In genomic region chr19:36731310-36731709, GRCm38 (mm10) we compare ENCODE assay signal across 17 mouse cellular contexts. TPM values are rescaled to one million over a fixed set of nuclear protein-coding genes. Genes with fewer than 3 reads are reported as not detected.
DNase-seq lines count a peak whose midpoint lies in the region; ATAC-seq lines count a peak whose summit lies in the region.
"Had no signal": no experiment of that assay in that cellular context is flagged by ENCODE, and none has a peak within 500 bp of the region (broad histone marks: within the 10 kb centered on the region; RNA-seq: fewer than 3 reads in every experiment).

No protein-coding gene starts in this region.

- no peak for ATAC-seq in hindbrain, embryonic 16.5 days
- ATAC-seq in hindbrain, embryonic 13.5 days (ENCODE audit: low FRiP score) = no peak
- no peak for ATAC-seq in neural tube, embryonic 15.5 days (ENCODE audit: low FRiP score)
- no peak for ATAC-seq in heart, embryonic 13.5 days (ENCODE audit: extremely low read depth, insufficient number of reproducible peaks, low FRiP score, low TSS enrichment)

- 86% methylated on average over 11 of the region's 11 CpGs for WGBS in hindbrain, embryonic 16.5 days
- 91% methylated on average over 11 of the region's 11 CpGs for WGBS in hindbrain, embryonic 13.5 days
- 91% methylated on average over 11 of the region's 11 CpGs for WGBS in neural tube, embryonic 15.5 days
- 53% methylated on average over 11 of the region's 11 CpGs for WGBS in heart, embryonic 13.5 days

- intact Hi-C loops in left cerebral cortex, postnatal 25 days (cut with DNase I) = no loop called here

- H3K9ac ChIP-seq in hindbrain, embryonic 16.5 days (ENCODE audit: low read depth, low read length) = no peak overlapping the region
- H3K9ac ChIP-seq in hindbrain, embryonic 13.5 days = no peak overlapping the region
- no peak overlapping the region for H3K9ac ChIP-seq in neural tube, embryonic 15.5 days (replicated peaks)
- H3K9ac ChIP-seq in heart, embryonic 13.5 days = peak overlapping the region; percentile 65
- H3K9ac ChIP-seq: lung, embryonic 14.5 days had no signal

- no peak overlapping the region for H3K4me3 ChIP-seq in hindbrain, embryonic 16.5 days (ENCODE audit: low read length)
- no peak overlapping the region for H3K4me3 ChIP-seq in hindbrain, embryonic 13.5 days
- H3K4me3 ChIP-seq in neural tube, embryonic 15.5 days (replicated peaks) = no peak overlapping the region
- H3K4me3 ChIP-seq in heart, embryonic 13.5 days = peak overlapping the region; percentile 74
- H3K4me3 ChIP-seq: midbrain, embryonic 10.5 days had no signal

- H3K27ac ChIP-seq in hindbrain, embryonic 16.5 days (ENCODE audit: low read depth, low read length) = no peak overlapping the region
- no peak overlapping the region for H3K27ac ChIP-seq in hindbrain, embryonic 13.5 days
- H3K27ac ChIP-seq in neural tube, embryonic 15.5 days (replicated peaks) = no peak overlapping the region
- H3K27ac ChIP-seq in heart, embryonic 13.5 days (replicated peaks) = peak overlapping the region; percentile 97
- H3K27ac ChIP-seq: midbrain, embryonic 10.5 days had no signal

- no peaks in the 10 kb centered on the region for H3K36me3 ChIP-seq in hindbrain, embryonic 16.5 days (ENCODE audit: control insufficient read depth, insufficient read depth, low read length)
- peaks cover 8% of the 10 kb centered on the region; the same call in 1 of the 2 replicates for H3K36me3 ChIP-seq in hindbrain, embryonic 13.5 days
- 0 out of 2 replicates have a peak, but pooled peaks cover 2% of the 10 kb centered on the region for H3K36me3 ChIP-seq in neural tube, embryonic 15.5 days
- H3K36me3 ChIP-seq in heart, embryonic 13.5 days = peaks cover 37% of the 10 kb centered on the region
- H3K36me3 ChIP-seq: G1E had no signal

- 0 out of 2 replicates have a peak overlapping the region, but pooled peaks have one; percentile 17 for H3K4me2 ChIP-seq in hindbrain, embryonic 16.5 days (ENCODE audit: low read length)
- no peak overlapping the region for H3K4me2 ChIP-seq in hindbrain, embryonic 13.5 days
- peak overlapping the region; percentile 3; the same call in 1 of the 2 replicates for H3K4me2 ChIP-seq in neural tube, embryonic 15.5 days
- peak overlapping the region; percentile 72 for H3K4me2 ChIP-seq in heart, embryonic 13.5 days

- no peaks in the 10 kb centered on the region; the same call in 1 of the 2 replicates for H3K4me1 ChIP-seq in hindbrain, embryonic 16.5 days (ENCODE audit: control insufficient read depth, insufficient read depth, low read depth, low read length)
- no peaks in the 10 kb centered on the region for H3K4me1 ChIP-seq in hindbrain, embryonic 13.5 days (replicated peaks)
- H3K4me1 ChIP-seq in neural tube, embryonic 15.5 days = peaks cover 4% of the 10 kb centered on the region; the same call in 1 of the 2 replicates
- peaks cover 37% of the 10 kb centered on the region for H3K4me1 ChIP-seq in heart, embryonic 13.5 days

- DNase-seq in neural tube, embryonic 10.5 days (ENCODE audit: extremely low spot score, low spot score) = no peak
- DNase-seq in urinary bladder, adult 18-20 months (ENCODE audit: low spot score in 2 of 2) = no peak
- DNase-seq in left cerebral cortex, postnatal 25 days (ENCODE audit: low spot score in 2 of 2) = no peak
- DNase-seq in adrenal gland, postnatal 4 days (ENCODE audit: low spot score in 2 of 2) = no peak
- DNase-seq: cerebellum, adult 2 months; kidney, adult 11 months; kidney, postnatal 25 days; layer of hippocampus, postnatal 36 days; lung, embryonic 14.5 days; right cerebral cortex, postnatal 14 days; thymus, adult 2 months had no signal

- H3K27me3 ChIP-seq in hindbrain, embryonic 16.5 days (replicated peaks; ENCODE audit: control insufficient read depth, insufficient read depth, low read length) = no peaks in the 10 kb centered on the region
- H3K27me3 ChIP-seq in hindbrain, embryonic 13.5 days = no peaks in the 10 kb centered on the region
- H3K27me3 ChIP-seq in neural tube, embryonic 15.5 days (replicated peaks) = no peaks in the 10 kb centered on the region
- no peaks in the 10 kb centered on the region for H3K27me3 ChIP-seq in heart, embryonic 13.5 days (replicated peaks)

- H3K9me3 ChIP-seq in hindbrain, embryonic 16.5 days (ENCODE audit: control insufficient read depth, low read length) = no peaks in the 10 kb centered on the region
- H3K9me3 ChIP-seq in hindbrain, embryonic 13.5 days = no peaks in the 10 kb centered on the region
- no peaks in the 10 kb centered on the region for H3K9me3 ChIP-seq in neural tube, embryonic 15.5 days (replicated peaks)
- no peaks in the 10 kb centered on the region for H3K9me3 ChIP-seq in heart, embryonic 13.5 days
- H3K9me3 ChIP-seq: G1E; midbrain, embryonic 10.5 days had no signal

RNA-seq across cellular contexts. Expression of gene Ppp1r3c, which starts 5.1 kb away (rescaled TPM):
- polyA plus RNA-seq in hindbrain, embryonic 16.5 days (2015; fragmentation: Nextera tagmentation; extraction: Ambion mirVana) = 27.2 and 30.6 TPM in 2 replicates
- 16.1 and 17.0 TPM in 2 replicates for polyA plus RNA-seq in hindbrain, embryonic 13.5 days (2015; fragmentation: Nextera tagmentation; extraction: Ambion mirVana)
- polyA plus RNA-seq in neural tube, embryonic 15.5 days (2015; fragmentation: Nextera tagmentation; extraction: Ambion mirVana) = 21.9 and 24.6 TPM in 2 replicates
- polyA plus RNA-seq in heart, embryonic 13.5 days (2015; fragmentation: Nextera tagmentation; extraction: Ambion mirVana) = 49.2 and 64.7 TPM in 2 replicates
- 10 to 100 TPM; 43.3 to 56.0 TPM for total RNA-seq in left cerebral cortex, postnatal 25 days (2021)
- total RNA-seq in adrenal gland, postnatal 4 days (2021) = 10 to 100 TPM; 11.8 to 14.6 TPM
- polyA plus RNA-seq: G1E had no signal
